Mouse (Mus musculus) liver, embryonic 14 days (tissue): ENCODE results near the gene Abcb1a. TPM values are rescaled to one million over a fixed set of nuclear protein-coding genes. Genes with fewer than 3 reads are reported as not detected.

Experiments
- polyA plus RNA-seq: library from polyadenylated mRNA; depleted of rRNA; stranded (reverse); fragments of >200 nt; gene quantifications from 2 replicates; pipeline ENCODE4 v1.2.3, GENCODE M21; 2012; rRNA removed

Abcb1a gene
- polyA plus RNA-seq = 0.78 TPM in 2 replicates

GRCm38 (mm10) chr5:8659911-8660737, at the start of gene Abcb1a:
Gene Abcb1a, plus strand, starts transcription at chr5:8660077.

GRCm38 (mm10) chr5:8622596-8623231, 37.2 kb upstream of the Abcb1a start, which contains the start of gene Rundc3b:
Gene Rundc3b, minus strand, starts transcription at chr5:8622952.

Other genes with a start within 250 kb of the Abcb1a start
- 27.6 and 29.3 TPM in 2 replicates for gene Dbf4, start 237.4 kb upstream of the Abcb1a start, polyA plus RNA-seq
- gene Slc25a40, start 237.2 kb upstream of the Abcb1a start, polyA plus RNA-seq = 3.6 TPM in 2 replicates
- gene Rundc3b, start 37.1 kb upstream of the Abcb1a start, polyA plus RNA-seq = 0.09 and 0.10 TPM in 2 replicates
- gene Abcb1b, start 138.1 kb downstream of the Abcb1a start, polyA plus RNA-seq = 0.29 and 0.36 TPM in 2 replicates
- 25.5 and 27.1 TPM in 2 replicates for gene Abcb4, start 233.6 kb downstream of the Abcb1a start, polyA plus RNA-seq